ENCODE assay signal across 9 mouse cellular contexts in the genomic region with DNA sequence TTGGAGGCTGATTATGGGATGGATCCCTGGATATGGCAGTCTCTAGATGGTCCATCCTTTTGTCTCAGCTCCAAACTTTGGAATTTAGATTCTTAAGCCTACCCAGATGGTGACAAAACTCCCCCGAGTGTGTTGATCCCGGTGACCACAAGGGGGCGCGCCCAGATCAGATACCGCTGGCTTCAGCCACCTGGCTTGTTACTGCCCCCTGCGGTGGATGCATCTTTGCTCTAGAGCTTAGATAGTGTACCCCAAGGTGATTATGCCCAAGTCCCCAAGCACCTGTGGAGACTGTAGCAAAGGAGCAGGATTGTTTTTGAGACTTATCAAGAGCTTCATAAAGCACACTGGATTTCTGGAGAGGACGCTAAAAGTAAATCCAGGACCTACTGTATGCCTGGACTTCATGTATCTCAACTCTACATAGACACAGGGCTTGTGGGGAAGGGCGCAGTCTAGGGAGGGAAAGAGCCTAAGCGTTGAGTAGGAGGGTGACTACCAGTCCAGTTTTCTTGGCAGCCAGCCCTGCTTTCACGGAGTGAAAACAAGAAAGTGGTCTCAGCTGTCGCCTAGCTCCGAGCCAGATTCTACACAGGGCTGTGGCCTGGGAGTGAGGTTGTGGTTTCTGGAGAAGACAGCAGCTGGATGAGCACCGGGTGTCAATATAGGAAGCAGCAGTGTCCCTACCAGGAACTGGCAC. TPM values are rescaled to one million over a fixed set of nuclear protein-coding genes. Genes with fewer than 3 reads are reported as not detected.
DNase-seq lines count a peak whose midpoint lies in the region; ATAC-seq and TF ChIP-seq lines count a peak whose summit lies in the region.
"Had no signal": no experiment of that assay in that cellular context is flagged by ENCODE, and none has a peak within 500 bp of the region (broad histone marks: within the 10 kb centered on the region; RNA-seq: fewer than 3 reads in every experiment).

No protein-coding gene starts in this region.

- no peaks in the 10 kb centered on the region for H3K36me3 ChIP-seq in G1E (replicated peaks)

- intact Hi-C loops in heart, postnatal 14 days (cut with DNase I) = loop anchor here (1.0 to 10.0 kb wide), 3 partner anchors 198 to 490 kb away; no protein-coding TSS in a partner anchor

- DNase-seq in G1E (ENCODE audit: low spot score) = peak; percentile 56
- DNase-seq in brain, embryonic 14.5 days (ENCODE audit: low read depth) = peak; percentile 79
- DNase-seq in heart, postnatal 14 days = peak; percentile 80 to 88
- DNase-seq in layer of hippocampus, adult 2 months (ENCODE audit: low spot score in 2 of 2) = peak; percentile 75 to 91
- DNase-seq in lung, postnatal 14 days = peak; percentile 89
- peak; percentile 83 to 91 for DNase-seq in right cerebral cortex, adult 2 months (ENCODE audit: low spot score in 2 of 2)
- DNase-seq in urinary bladder, postnatal 14 days (ENCODE audit: low spot score) = peak; percentile 79

- TF ChIP-seq POLR2A in brain, embryonic 14.5 days (IDR thresholded peaks at IDR 0.05; ENCODE audit: borderline replicate concordance, extremely low read depth, insufficient read depth, insufficient read length, poor library complexity, severe bottlenecking) = no peak

- peak; percentile 70 for TF ChIP-seq CTCF in G1E (IDR thresholded peaks at IDR 0.05; ENCODE audit: low read depth, low read length)
- peak; percentile 92 for TF ChIP-seq CTCF in brain, embryonic 14.5 days (IDR thresholded peaks at IDR 0.05; ENCODE audit: borderline replicate concordance, extremely low read depth, insufficient read depth, insufficient read length)
- peak; percentile 95 for TF ChIP-seq CTCF in layer of hippocampus, adult 2 months (conservative IDR thresholded peaks at IDR 0.05)

- ATAC-seq in G1E (ENCODE audit: extremely low read depth, insufficient number of reproducible peaks, low FRiP score, poor library complexity, severe bottlenecking) = peak; percentile 57
- ATAC-seq in erythroid progenitor cell, adult 5-6 weeks (replicated peaks; ENCODE audit: low FRiP score, poor library complexity, severe bottlenecking) = peak; percentile 90

- no peaks in the 10 kb centered on the region for H3K4me1 ChIP-seq in G1E (ENCODE audit: insufficient read depth, low read depth, low read length)

- no peak overlapping the region for H3K27ac ChIP-seq in layer of hippocampus, adult 2 months

- peaks cover 14% of the 10 kb centered on the region for H3K27me3 ChIP-seq in G1E (ENCODE audit: insufficient read depth, low read length)

- H3K4me3 ChIP-seq in G1E (ENCODE audit: low read depth, low read length) = no peak overlapping the region
- no peak overlapping the region for H3K4me3 ChIP-seq in layer of hippocampus, adult 2 months

- no peaks in the 10 kb centered on the region for H3K9me3 ChIP-seq in G1E (replicated peaks)

RNA-seq across cellular contexts. Expression of a gene that starts 24.6 kb away (rescaled TPM):
- total RNA-seq in G1E (2014; fragmentation: Nextera tagmentation) (not detected in 2 replicates), G1E (2017) (0.12 TPM in 1 of 2 replicates, not detected in the other)
- polyA plus RNA-seq in G1E (2012) = not detected in 2 replicates
- 4.3 and 6.9 TPM in 2 replicates for polyA plus RNA-seq in brain, embryonic 14.5 days (2012; rRNA removed)
- not detected in 2 replicates for total RNA-seq in erythroid progenitor cell, adult 5-6 weeks (2015; ENCODE audit: low replicate concordance)
- total RNA-seq in erythroid progenitor cell, adult 5-6 weeks (2017; ENCODE audit: low replicate concordance) = not detected in 2 replicates
- not detected for total RNA-seq in heart, postnatal 14 days (2021)
- 10 to 100 TPM; 12.0 to 16.9 TPM for total RNA-seq in layer of hippocampus, adult 2 months (2021)
- polyA plus RNA-seq: liver, embryonic 16.5 days had no signal

Comparison
In these comparisons a context has a peak if more than half of its experiments do, and no peak if none do; other contexts are left out.
1. RNA of a gene that starts 24.6 kb away (total RNA-seq): 12.0 to 16.9 TPM in layer of hippocampus, adult 2 months; 0.12 TPM in G1E, not detected in erythroid progenitor cell, adult 5-6 weeks and not detected in heart, postnatal 14 days; every median in the first group is over 10 times any median in the second.
2. Peak in every context shown above with its lines, with median percentiles within 50 percentile points of each other: DNase-seq and CTCF ChIP-seq.